Mouse (Mus musculus) ovary, postnatal 14 days (tissue): ENCODE data around the gene Camk2g.

Source experiments
- DNase-seq: peaks from one replicate; pipeline ENCODE4 v3.0.0; 2022; ENCODE audit warnings: low spot score

The Camk2g gene

GRCm38 (mm10) chr14:20793758-20794531 lies at the start of gene Camk2g:
Gene Camk2g (minus strand): TSS chr14:20794088.
- peak; percentile 69 for DNase-seq

- DNase-seq: no peak
Observed at GRCm38 (mm10) chr14:20842629-20843028, 48.7 kb upstream of the Camk2g start.

- no peak for DNase-seq
Observed at GRCm38 (mm10) chr14:20841526-20841925, 47.6 kb upstream of the Camk2g start.

GRCm38 (mm10) chr14:20837681-20838080 lies 43.8 kb upstream of the Camk2g start:
- DNase-seq: no peak

GRCm38 (mm10) chr14:20836905-20837376 lies 43.1 kb upstream of the Camk2g start:
- DNase-seq: no peak

- DNase-seq: peak; percentile 60
Observed at GRCm38 (mm10) chr14:20836171-20836904, 42.5 kb upstream of the Camk2g start, which contains the start of gene Plau. Gene Plau (plus strand): TSS chr14:20836660.

GRCm38 (mm10) chr14:20834136-20834535 lies 40.2 kb upstream of the Camk2g start:
- no peak for DNase-seq

- DNase-seq: no peak
Observed at GRCm38 (mm10) chr14:20833525-20833924, 39.6 kb upstream of the Camk2g start.

- no peak for DNase-seq
Observed at GRCm38 (mm10) chr14:20831915-20832314, 38.0 kb upstream of the Camk2g start.

GRCm38 (mm10) chr14:20831141-20831910 lies 37.4 kb upstream of the Camk2g start:
- DNase-seq: no peak

- DNase-seq: no peak
Observed at GRCm38 (mm10) chr14:20829523-20830366, 35.9 kb upstream of the Camk2g start.

GRCm38 (mm10) chr14:20828524-20828923 lies 34.6 kb upstream of the Camk2g start:
- DNase-seq: no peak

GRCm38 (mm10) chr14:20827491-20827890 lies 33.6 kb upstream of the Camk2g start:
- DNase-seq: no peak

- no peak for DNase-seq
Observed at GRCm38 (mm10) chr14:20827061-20827460, 33.2 kb upstream of the Camk2g start.

GRCm38 (mm10) chr14:20825516-20825915 lies 31.6 kb upstream of the Camk2g start:
- no peak for DNase-seq

GRCm38 (mm10) chr14:20824517-20824916 lies 30.6 kb upstream of the Camk2g start:
- DNase-seq: no peak

- DNase-seq: no peak
Observed at GRCm38 (mm10) chr14:20815448-20815847, 21.6 kb upstream of the Camk2g start.

- no peak for DNase-seq
Observed at GRCm38 (mm10) chr14:20811779-20812406, 18.0 kb upstream of the Camk2g start.

- no peak for DNase-seq
Observed at GRCm38 (mm10) chr14:20811236-20811635, 17.3 kb upstream of the Camk2g start.

GRCm38 (mm10) chr14:20809820-20810219 lies 15.9 kb upstream of the Camk2g start:
- DNase-seq: no peak

GRCm38 (mm10) chr14:20809349-20809748 lies 15.5 kb upstream of the Camk2g start:
- DNase-seq: no peak
